Comparison of ENCODE assay signal across 14 mouse cellular contexts in the genomic region with DNA sequence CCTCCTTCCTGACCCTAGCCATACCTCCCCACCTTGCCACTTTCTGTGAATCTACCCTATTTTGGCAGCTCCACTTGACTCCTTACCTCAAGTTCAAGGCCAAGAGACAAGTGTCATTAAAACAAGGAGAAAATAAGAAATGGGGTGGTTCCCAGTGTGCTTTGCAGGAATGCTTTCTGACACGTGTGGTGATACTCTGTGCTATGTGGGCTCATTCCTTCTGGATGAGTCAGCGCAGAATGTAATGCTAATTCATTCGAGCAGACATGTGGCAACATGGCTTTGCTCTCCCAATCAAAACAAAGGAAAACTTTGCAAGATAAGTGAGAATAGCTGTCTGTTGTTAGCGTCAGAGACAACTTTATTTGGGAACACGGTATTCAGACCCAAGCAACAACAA. TPM values are rescaled to one million over a fixed set of nuclear protein-coding genes. Genes with fewer than 3 reads are reported as not detected.
A peak's percentile ranks its signal among the peaks of the same experiment; 100 is the strongest.
DNase-seq lines count a peak whose midpoint lies in the region; ATAC-seq and TF ChIP-seq lines count a peak whose summit lies in the region.
"Had no signal": no experiment of that assay in that cellular context is flagged by ENCODE, and none has a peak within 500 bp of the region (broad histone marks: within the 10 kb centered on the region; RNA-seq: fewer than 3 reads in every experiment).

No protein-coding gene starts in this region.

- TF ChIP-seq POLR2A in limb, embryonic 14.5 days (IDR thresholded peaks at IDR 0.05; ENCODE audit: borderline replicate concordance, extremely low read depth, insufficient read depth, insufficient read length), result no peak

- H3K27ac ChIP-seq in heart, embryonic 12.5 days (ENCODE audit: poor library complexity, severe bottlenecking), result no peak overlapping the region
- H3K27ac ChIP-seq in limb, embryonic 14.5 days (replicated peaks; ENCODE audit: low read depth, low read length), result no peak overlapping the region
- no peak overlapping the region for H3K27ac ChIP-seq in limb, embryonic 10.5 days
- H3K27ac ChIP-seq: limb, embryonic 13.5 days; macrophage; midbrain, embryonic 15.5 days; neural tube, embryonic 12.5 days had no signal

- H3K27me3 ChIP-seq in heart, embryonic 12.5 days (replicated peaks), result no peaks in the 10 kb centered on the region
- H3K27me3 ChIP-seq in limb, embryonic 14.5 days (ENCODE audit: control insufficient read depth, insufficient read depth, low read length), result no peaks in the 10 kb centered on the region
- no peaks in the 10 kb centered on the region for H3K27me3 ChIP-seq in limb, embryonic 10.5 days (ENCODE audit: low read depth, poor library complexity, severe bottlenecking)
- H3K27me3 ChIP-seq: limb, embryonic 13.5 days; midbrain, embryonic 15.5 days; neural tube, embryonic 12.5 days had no signal

- H3K36me3 ChIP-seq in heart, embryonic 12.5 days, result no peaks in the 10 kb centered on the region
- no peaks in the 10 kb centered on the region for H3K36me3 ChIP-seq in limb, embryonic 14.5 days (ENCODE audit: control insufficient read depth, insufficient read depth, low read length)
- H3K36me3 ChIP-seq in limb, embryonic 10.5 days, result no peaks in the 10 kb centered on the region
- H3K36me3 ChIP-seq: limb, embryonic 13.5 days; midbrain, embryonic 15.5 days; neural tube, embryonic 12.5 days had no signal

- H3K9ac ChIP-seq in heart, embryonic 12.5 days, result no peak overlapping the region
- no peak overlapping the region for H3K9ac ChIP-seq in limb, embryonic 14.5 days (ENCODE audit: low read depth, low read length, severe bottlenecking)
- H3K9ac ChIP-seq: limb, embryonic 13.5 days; midbrain, embryonic 15.5 days; neural tube, embryonic 12.5 days had no signal

- peaks cover 10% of the 10 kb centered on the region; the same call in 1 of the 2 replicates for H3K4me1 ChIP-seq in heart, embryonic 12.5 days (replicated peaks)
- H3K4me1 ChIP-seq in limb, embryonic 14.5 days (ENCODE audit: control insufficient read depth, insufficient read depth, low read length), result no peaks in the 10 kb centered on the region; the same call in 1 of the 2 replicates
- H3K4me1 ChIP-seq in limb, embryonic 10.5 days, result no peaks in the 10 kb centered on the region
- H3K4me1 ChIP-seq: limb, embryonic 13.5 days; midbrain, embryonic 15.5 days; neural tube, embryonic 12.5 days had no signal

- no peak for ATAC-seq in heart, embryonic 12.5 days (ENCODE audit: insufficient number of reproducible peaks, low FRiP score)
- 0 out of 2 replicates have a peak, but pooled peaks have one; percentile 53 for ATAC-seq in limb, embryonic 14.5 days (ENCODE audit: low FRiP score, low read depth)
- ATAC-seq: midbrain, embryonic 15.5 days had no signal

- peak; percentile 76 for DNase-seq in heart, adult 11 months
- DNase-seq in limb, embryonic 14.5 days (ENCODE audit: low spot score), result peak; percentile 46
- DNase-seq in limb, embryonic 10.5 days (ENCODE audit: low spot score), result no peak
- DNase-seq in Muller cell, postnatal 12 days (ENCODE audit: inconsistent ontology term), result peak; percentile 74
- peak; percentile 37 for DNase-seq in lung, postnatal 10 days
- DNase-seq in spleen, adult 12 weeks (ENCODE audit: low spot score), result no peak
- no peak for DNase-seq in cerebellum, adult 18-20 months
- DNase-seq: adrenal gland, postnatal 25 days; kidney, postnatal 36 days had no signal

- no peak overlapping the region for H3K4me2 ChIP-seq in heart, embryonic 12.5 days
- H3K4me2 ChIP-seq in limb, embryonic 14.5 days (replicated peaks; ENCODE audit: low read depth, low read length, severe bottlenecking), result no peak overlapping the region
- H3K4me2 ChIP-seq: limb, embryonic 13.5 days; midbrain, embryonic 15.5 days; neural tube, embryonic 12.5 days had no signal

- no peak overlapping the region for H3K4me3 ChIP-seq in heart, embryonic 12.5 days
- no peak overlapping the region for H3K4me3 ChIP-seq in limb, embryonic 14.5 days (replicated peaks; ENCODE audit: low read length)
- H3K4me3 ChIP-seq in limb, embryonic 10.5 days, result no peak overlapping the region
- H3K4me3 ChIP-seq: limb, embryonic 13.5 days; midbrain, embryonic 15.5 days; neural tube, embryonic 12.5 days had no signal

- peaks cover 4% of the 10 kb centered on the region for H3K9me3 ChIP-seq in heart, embryonic 12.5 days (replicated peaks)
- no peaks in the 10 kb centered on the region; the same call in 1 of the 2 replicates for H3K9me3 ChIP-seq in limb, embryonic 14.5 days (ENCODE audit: control insufficient read depth, low read length)
- H3K9me3 ChIP-seq in limb, embryonic 10.5 days (replicated peaks), result no peaks in the 10 kb centered on the region
- H3K9me3 ChIP-seq: midbrain, embryonic 15.5 days; neural tube, embryonic 12.5 days had no signal

- 23% methylated on average over 5 of the region's 5 CpGs for WGBS in heart, embryonic 12.5 days
- WGBS in limb, embryonic 14.5 days, result 63% methylated on average over 5 of the region's 5 CpGs
- 78% methylated on average over 5 of the region's 5 CpGs for WGBS in limb, embryonic 10.5 days

RNA-seq across cellular contexts. Expression of gene Stard13, which starts 30.7 kb away (rescaled TPM):
- polyA plus RNA-seq in heart, embryonic 12.5 days (2016; fragmentation: Nextera tagmentation; extraction: Ambion mirVana), result 3.2 and 4.1 TPM in 2 replicates
- polyA plus RNA-seq in limb, embryonic 14.5 days (2012; rRNA removed), result 15.4 and 17.5 TPM in 2 replicates
- polyA plus RNA-seq in limb, embryonic 14.5 days (2014; fragmentation: Nextera tagmentation; extraction: Ambion mirVana), result 9.0 and 10.6 TPM in 2 replicates
- 1.8 and 3.4 TPM in 2 replicates for polyA plus RNA-seq in limb, embryonic 10.5 days (2016; fragmentation: Nextera tagmentation; extraction: Ambion mirVana)

Comparison
In these comparisons a context has a peak if more than half of its experiments do, and no peak if none do; other contexts are left out.
1. DNase-seq: peak in heart, adult 11 months (single experiment), limb, embryonic 14.5 days (single experiment), Muller cell, postnatal 12 days (single experiment) and lung, postnatal 10 days (single experiment); none in limb, embryonic 10.5 days (single experiment), spleen, adult 12 weeks (single experiment) and cerebellum, adult 18-20 months (0 of 2).